Mouse (Mus musculus) cortical plate, adult 2 months (tissue): ENCODE measurements at regions not wholly inside any gene's neighbourhood (a gene's known extent, or its start where the extent isn't known, plus 50 kb on each side); places are given as distances from the start of the nearest gene placed in this dataset.

Experiments used
- CTCF ChIP-seq: fragments of 200-500 bp; IDR thresholded peaks from 2 replicates; pipeline ENCODE4 v1.5.1; 2011; ENCODE audit warnings: mild to moderate bottlenecking, control low read depth, low read length; ENCODE audit not compliant: insufficient read depth; ENCODE audit errors: extremely low read depth
- POLR2A ChIP-seq: fragments of 200-500 bp; IDR thresholded peaks from 2 replicates; pipeline ENCODE4 v1.6.1; 2011; ENCODE audit warnings: mild to moderate bottlenecking, low read length, control low read depth; ENCODE audit not compliant: insufficient read depth; ENCODE audit errors: extremely low read depth

DNA sequence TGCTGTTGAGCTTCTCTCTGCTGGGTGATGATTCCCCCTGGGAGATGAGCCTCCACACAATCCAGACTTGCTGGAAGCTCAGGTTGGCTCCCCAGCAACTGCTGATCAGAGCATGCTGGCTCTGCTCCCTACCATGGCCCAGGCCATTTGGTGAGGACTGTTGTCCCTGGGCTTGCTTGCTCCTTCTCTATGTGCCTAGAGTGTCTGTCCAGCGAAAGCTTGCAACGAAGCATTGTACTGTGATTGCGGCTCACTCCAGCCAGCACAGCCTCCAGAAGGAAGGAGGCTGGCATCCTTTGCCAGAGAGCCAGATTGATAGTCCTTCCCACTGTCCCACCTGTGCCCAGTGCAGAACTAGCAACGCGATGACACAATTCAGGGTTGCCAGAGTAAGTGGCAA, 295.1 kb upstream of the Npvf start:
- TF ChIP-seq POLR2A (no peak), CTCF (no peak)
